Mouse (Mus musculus): Measurements from ENCODE around the gene Tssk3.
"Not testable (repeated sequence)": the region's sequence is repeated elsewhere in the genome, so short reads cannot be mapped to it uniquely, and the experiment has no call there.

Tssk3 gene

DNA sequence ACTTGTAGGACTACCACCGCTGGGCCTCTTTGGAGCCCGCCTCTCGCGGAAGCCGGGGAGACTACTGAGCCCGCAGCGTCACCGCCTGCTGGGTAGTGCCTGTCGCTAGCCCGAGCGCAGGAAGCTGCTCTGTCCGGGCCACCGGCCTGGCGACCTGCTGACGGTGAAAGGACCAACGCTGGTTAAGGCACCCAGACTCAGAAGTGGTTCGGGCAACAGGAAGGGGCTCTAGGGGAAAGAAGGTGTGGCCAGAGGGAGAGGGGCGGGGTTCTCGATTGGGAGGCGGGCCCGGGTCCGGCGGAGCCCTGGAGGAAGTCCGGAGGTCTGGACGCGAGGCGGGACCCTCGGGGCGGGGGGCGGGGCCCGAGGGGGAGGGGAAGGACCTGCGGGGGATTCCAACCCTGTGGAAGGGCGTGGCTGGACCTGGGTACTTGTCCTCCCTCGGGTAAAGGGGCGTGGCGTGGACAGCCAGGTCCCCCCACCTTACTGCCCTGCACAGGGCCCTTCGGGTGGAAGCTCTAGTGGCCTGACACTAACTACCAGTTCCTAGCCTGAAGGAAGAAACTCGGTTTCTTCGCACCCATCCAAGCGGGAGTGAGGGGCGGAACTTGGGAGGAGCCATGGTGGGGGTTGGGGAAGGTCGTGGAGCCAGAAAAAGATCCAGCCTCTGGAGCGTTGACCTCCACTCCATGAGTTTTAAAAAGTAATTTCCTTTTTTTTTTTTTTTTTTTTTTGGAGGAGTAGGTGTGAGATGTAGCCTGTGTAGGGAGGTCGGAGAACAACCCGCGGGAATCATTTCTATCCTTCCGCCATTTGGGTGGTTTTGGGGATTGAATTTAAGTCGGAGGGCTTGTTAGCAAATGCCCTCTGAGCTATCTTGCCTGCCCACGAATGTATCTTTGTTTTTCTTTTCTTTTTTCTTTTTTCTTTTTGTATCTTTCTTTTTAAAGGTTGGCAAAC is 10.1 kb upstream of the Tssk3 start:
- DNase-seq (ENCODE audit: low spot score in 2 of 2) = peak; percentile 61 to 72

DNA sequence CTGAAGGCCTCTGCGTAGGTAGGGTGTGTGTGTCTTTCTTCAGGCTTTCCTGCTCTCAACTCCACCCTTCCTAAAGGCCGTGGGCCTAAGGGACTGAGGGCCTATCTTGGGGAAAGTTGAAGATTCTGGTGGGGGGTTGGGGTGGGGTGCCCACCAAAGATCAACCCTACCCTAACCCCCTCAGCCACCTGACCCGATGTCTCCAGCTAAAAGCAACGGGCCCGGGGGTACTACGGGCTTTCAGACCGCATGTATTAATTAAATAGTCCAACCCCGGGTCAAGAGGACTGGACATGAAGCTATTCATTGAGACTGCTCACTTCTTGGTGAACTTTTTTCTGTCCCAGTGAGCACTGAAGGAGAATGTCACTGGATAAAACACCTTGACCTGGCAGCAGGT is 9.2 kb upstream of the Tssk3 start:
- DNase-seq (ENCODE audit: low spot score in 2 of 2) = no peak

DNA sequence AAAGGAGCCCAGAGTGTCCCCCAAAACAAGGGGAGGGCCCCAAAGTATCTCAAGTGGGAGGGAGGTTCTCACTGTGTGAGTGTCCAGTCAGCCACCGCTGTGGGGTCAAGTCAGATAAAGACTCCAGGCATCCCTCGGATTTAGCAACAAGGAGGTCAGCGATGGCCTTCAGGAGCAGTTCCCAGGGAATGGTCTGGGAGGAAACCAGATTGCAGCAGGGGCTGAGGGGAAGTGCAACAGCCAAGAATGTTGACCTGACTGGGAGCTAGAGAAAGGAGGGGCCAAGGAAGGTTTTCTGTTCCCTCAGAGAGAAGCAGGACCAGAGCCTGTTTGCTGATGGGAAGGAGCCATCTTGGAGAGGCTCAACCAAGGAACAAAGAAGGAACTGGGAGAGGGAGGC is 8.1 kb upstream of the Tssk3 start:
- DNase-seq (ENCODE audit: low spot score in 2 of 2) = no peak

DNA sequence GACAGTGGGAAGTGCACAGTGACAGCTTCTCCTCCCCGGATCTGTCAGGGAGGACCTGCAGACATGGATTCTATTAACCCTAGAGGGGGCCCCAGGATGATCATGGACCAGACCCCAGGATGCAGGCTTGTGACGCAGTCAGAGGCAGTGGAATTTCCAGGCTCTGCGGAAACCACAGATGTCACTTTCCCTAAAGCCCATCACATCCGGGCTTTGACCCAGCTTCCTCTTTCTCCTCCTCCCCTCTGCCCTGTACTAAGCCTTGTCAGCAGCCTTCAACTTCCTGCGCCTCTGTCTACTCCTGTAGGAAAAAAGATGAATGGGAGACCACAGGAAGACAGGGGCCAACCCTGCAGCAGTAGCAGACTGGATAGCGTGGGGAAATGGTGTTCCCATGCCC is 5.8 kb upstream of the Tssk3 start:
- DNase-seq (ENCODE audit: low spot score in 2 of 2) = no peak

- no peak for DNase-seq (ENCODE audit: low spot score in 2 of 2)
Observed at GRCm38 (mm10) chr4:129495672-129496562, 5.1 kb upstream of the Tssk3 start.

- DNase-seq (ENCODE audit: low spot score in 2 of 2) = no peak
Observed at GRCm38 (mm10) chr4:129494681-129495080, 3.9 kb upstream of the Tssk3 start.

DNA sequence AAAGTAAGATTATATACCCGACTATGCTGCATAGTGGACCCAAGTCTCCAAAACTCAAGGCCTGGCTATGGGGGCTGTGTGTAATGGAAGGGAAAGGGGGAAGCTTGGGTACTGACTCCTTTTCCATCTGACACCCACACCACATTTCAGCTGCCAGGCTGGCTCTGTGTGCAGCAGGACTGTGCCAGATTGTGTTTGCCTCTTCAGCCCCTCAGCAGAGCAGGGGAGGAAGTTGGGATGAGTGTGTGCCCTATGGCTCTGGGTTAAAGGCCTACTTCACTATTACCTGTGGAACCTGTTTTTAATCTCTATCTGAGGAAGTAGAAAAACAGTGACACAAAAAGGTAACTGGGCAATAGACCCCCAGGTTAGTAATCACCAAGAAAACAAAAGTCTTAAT is 9.7 kb downstream of the Tssk3 start:
- no peak for DNase-seq (ENCODE audit: low spot score in 2 of 2)

- DNase-seq (ENCODE audit: low spot score in 2 of 2) = no peak
Observed at GRCm38 (mm10) chr4:129479863-129480262, 11.0 kb downstream of the Tssk3 start.

- no peak for DNase-seq (ENCODE audit: low spot score in 2 of 2)
Observed at GRCm38 (mm10) chr4:129476047-129476446, 14.8 kb downstream of the Tssk3 start.

GRCm38 (mm10) chr4:129464286-129464815 is 26.5 kb downstream of the Tssk3 start:
- DNase-seq (ENCODE audit: low spot score in 2 of 2) = no peak

GRCm38 (mm10) chr4:129463097-129464059 is 27.4 kb downstream of the Tssk3 start:
- no peak for DNase-seq (ENCODE audit: low spot score in 2 of 2)

DNA sequence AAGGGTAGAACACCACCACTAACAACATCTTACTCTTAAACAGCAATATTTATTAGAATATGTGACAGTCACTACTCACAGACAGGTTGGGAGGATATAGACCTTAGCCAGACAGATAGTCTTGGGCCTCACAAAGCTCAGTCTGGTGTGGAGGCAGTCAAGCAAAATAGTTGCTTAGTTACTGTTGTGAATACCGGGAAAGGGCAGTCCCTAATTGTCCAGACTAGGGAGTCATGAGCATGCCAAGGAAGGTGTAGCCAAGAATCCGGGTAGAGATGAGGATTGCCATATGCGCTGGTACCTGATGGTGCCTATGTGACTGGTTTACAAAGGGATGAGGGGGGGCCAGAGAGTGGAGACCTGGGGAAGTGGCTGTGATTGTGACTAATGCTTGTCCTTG is 28.7 kb downstream of the Tssk3 start:
- no peak for DNase-seq (ENCODE audit: low spot score in 2 of 2)

- peak; percentile 88 to 99 for DNase-seq (ENCODE audit: low spot score in 2 of 2)
Observed at GRCm38 (mm10) chr4:129461183-129461960, 29.4 kb downstream of the Tssk3 start, which contains the start of gene Bsdc1. Gene Bsdc1 (plus strand): TSS chr4:129461581.

DNA sequence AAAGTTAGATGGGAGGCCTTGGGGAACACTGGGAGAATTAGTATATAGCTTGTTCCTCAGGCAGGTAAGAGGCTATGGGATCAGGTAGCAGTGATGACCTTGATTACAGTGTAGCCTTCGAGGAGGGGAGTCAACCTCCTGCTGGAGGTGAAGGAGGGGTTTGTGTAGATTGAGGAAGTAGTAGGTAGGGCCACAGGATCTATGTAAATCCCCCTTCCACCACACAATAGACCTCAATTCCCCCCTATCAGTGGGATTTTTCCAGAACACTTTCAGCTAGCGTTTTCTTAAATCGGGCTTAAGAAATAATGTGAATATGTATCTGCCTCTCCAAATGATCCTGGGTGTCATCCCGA is 30.0 kb downstream of the Tssk3 start:
- DNase-seq (ENCODE audit: low spot score in 2 of 2) = no peak

DNA sequence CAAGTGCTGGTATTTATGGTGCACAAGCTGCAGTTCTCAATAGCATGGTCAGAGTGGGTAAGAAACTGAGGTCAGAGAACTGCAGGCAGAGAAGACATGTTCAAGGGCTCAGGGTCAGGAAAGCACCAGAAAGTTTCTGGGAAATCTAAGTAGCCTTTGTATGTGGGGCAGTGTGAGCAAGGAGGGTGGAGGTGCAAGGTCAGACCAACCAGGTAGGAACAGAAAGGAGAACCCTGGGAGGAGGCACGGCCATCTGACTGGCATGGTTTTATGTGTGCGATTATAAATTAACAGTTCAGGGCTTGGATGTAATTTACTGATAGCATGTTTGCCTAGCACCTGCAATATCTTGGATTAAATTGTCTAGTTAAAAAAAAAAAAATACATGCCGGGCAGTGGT is 31.1 kb downstream of the Tssk3 start:
- no peak for DNase-seq (ENCODE audit: low spot score in 2 of 2)

DNA sequence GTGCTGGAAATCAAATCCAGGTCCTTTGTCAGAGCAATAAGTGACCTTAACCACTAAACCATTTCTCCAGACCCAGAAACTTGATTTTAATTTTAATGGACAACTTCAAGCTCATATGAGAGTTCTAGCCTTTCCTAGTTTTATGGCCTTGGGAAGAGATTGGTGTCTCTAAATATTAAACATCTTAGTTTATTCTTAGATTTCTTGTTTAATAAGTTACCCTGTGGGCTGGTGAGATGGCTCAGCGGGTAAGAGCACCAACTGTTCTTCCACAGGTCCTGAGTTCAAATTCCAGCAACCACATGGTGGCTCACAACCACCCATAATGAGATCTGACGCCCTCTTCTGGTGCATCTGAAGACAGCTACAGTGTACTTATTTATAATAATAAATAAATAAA is 33.5 kb downstream of the Tssk3 start:
- not testable (repeated sequence) for DNase-seq (ENCODE audit: low spot score in 2 of 2)

DNA sequence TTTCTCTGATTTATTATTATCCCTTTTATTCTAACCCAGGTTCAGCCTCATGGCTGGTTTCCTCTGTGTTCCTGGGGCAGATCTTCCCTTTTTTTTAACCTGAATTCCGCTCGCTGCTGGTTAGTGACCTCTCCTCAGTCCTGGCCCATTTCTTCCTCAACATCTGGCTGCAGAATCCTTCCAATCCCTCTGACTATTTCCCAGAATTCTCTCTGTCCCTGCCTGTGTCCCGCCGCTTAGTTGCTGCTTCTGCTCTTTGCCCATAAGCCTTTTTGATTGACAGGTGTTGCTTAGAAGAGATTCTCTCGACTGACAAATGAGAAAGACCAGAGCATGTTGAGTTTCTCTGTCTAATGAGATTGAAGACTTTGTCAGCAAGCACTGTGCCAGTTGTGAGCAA is 34.7 kb downstream of the Tssk3 start:
- no peak for DNase-seq (ENCODE audit: low spot score in 2 of 2)

GRCm38 (mm10) chr4:129455265-129455664 is 35.6 kb downstream of the Tssk3 start:
- DNase-seq (ENCODE audit: low spot score in 2 of 2) = peak in 1 of 2 experiments; percentile 63

DNA sequence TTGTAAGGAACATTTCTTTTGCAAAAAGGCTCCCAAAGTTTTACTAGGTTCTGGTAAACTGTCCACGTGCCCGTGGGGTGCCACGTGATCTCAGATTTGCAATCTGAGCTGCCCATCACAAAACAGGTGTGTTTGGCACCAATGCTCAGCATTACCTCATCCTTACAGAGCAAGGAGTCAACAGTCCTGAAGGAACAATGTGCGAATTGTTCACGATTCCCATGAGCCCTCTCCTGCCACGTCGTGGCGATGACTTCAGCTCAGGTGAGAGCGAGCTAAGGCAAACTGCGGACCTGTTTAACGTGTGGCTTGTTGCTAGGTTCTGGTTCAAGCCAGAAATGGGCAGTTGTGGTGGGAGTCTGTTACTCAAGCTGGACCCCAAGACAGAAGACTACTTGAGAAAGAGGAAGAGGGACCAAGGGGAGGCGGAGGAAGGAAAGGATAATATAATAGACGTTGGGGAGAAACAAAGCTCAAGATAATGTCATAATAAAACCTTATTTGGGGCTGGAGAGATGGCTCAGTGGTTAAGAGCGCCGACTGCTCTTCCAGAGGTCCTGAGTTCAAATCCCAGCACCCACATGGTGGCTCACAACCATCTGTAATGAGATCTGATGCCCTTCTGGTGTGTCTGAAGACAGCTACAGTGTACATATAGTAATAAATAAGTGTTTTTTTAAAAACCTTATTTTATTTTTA is 39.2 kb downstream of the Tssk3 start:
- DNase-seq (ENCODE audit: low spot score in 2 of 2) = no peak

GRCm38 (mm10) chr4:129450851-129451250 is 40.0 kb downstream of the Tssk3 start:
- DNase-seq (ENCODE audit: low spot score in 2 of 2) = no peak
